Comparison of ENCODE assay signal across 9 mouse cellular contexts in genomic region chr6:42343361-42344120, GRCm38 (mm10). TPM values are rescaled to one million over a fixed set of nuclear protein-coding genes. Genes with fewer than 3 reads are reported as not detected.
DNase-seq lines count a peak whose midpoint lies in the region; ATAC-seq lines count a peak whose summit lies in the region.
"Had no signal": no experiment of that assay in that cellular context is flagged by ENCODE, and none has a peak within 500 bp of the region (broad histone marks: within the 10 kb centered on the region; RNA-seq: fewer than 3 reads in every experiment).

No protein-coding gene starts in this region.

- DNase-seq in frontal cortex, postnatal 10 days (ENCODE audit: low spot score in 2 of 2): no peak
- peak; percentile 58 for DNase-seq in CD4-positive helper T cell, adult 2 months (ENCODE audit: low read depth, low spot score)
- peak; percentile 98 for DNase-seq in cerebellum, adult 9-11 months
- DNase-seq in gastrocnemius, postnatal 4 days (ENCODE audit: low spot score in 2 of 2): no peak
- no peak for DNase-seq in gastrocnemius, postnatal 25 days
- no peak for DNase-seq in right cerebral cortex, postnatal 4 days

- peak; percentile 47; the same call in 1 of the 2 replicates for ATAC-seq in frontal cortex, adult (ENCODE audit: low TSS enrichment)
- peak; percentile 58; the same call in 1 of the 2 replicates for ATAC-seq in monocyte, adult 5-6 weeks (replicated peaks; ENCODE audit: insufficient number of reproducible peaks, low FRiP score, low TSS enrichment, poor library complexity, severe bottlenecking)

RNA-seq across cellular contexts. Expression of gene Zyx, which starts 5.9 kb away (rescaled TPM):
- total RNA-seq in monocyte, adult 5-6 weeks (2017): 102 to 184 TPM (median 117 TPM) in 3 replicates
- 100 to 1,000 TPM; 113 to 128 TPM for total RNA-seq in gastrocnemius, postnatal 4 days (2021)
- total RNA-seq in gastrocnemius, postnatal 25 days (2021): 10 to 100 TPM; 28.8 to 32.3 TPM

RNA-seq across cellular contexts. Expression of gene Fam131b, which starts 19.1 kb away (rescaled TPM):
- total RNA-seq in monocyte, adult 5-6 weeks (2017): 0.10 to 0.32 TPM in 2 of 3 replicates, not detected in the other
- 1 to 10 TPM; 2.2 TPM for total RNA-seq in gastrocnemius, postnatal 4 days (2021)
- under 1 TPM; 0.41 to 0.54 TPM for total RNA-seq in gastrocnemius, postnatal 25 days (2021)

RNA-seq across cellular contexts. Expression of gene Epha1, which starts 29.5 kb away (rescaled TPM):
- 0.29 to 0.43 TPM in 2 of 3 replicates, not detected in the other for total RNA-seq in monocyte, adult 5-6 weeks (2017)
- total RNA-seq in gastrocnemius, postnatal 4 days (2021): under 1 TPM; 0.27 to 0.57 TPM
- total RNA-seq in gastrocnemius, postnatal 25 days (2021): under 1 TPM; 0.15 to 0.32 TPM

RNA-seq across cellular contexts. Expression of gene Tas2r143, which starts 56.5 kb away (rescaled TPM):
- 2.9 to 4.2 TPM in 2 of 3 replicates, not detected in the other for total RNA-seq in monocyte, adult 5-6 weeks (2017)
- total RNA-seq in gastrocnemius, postnatal 4 days (2021): under 1 TPM in 1 of 2 experiments, not detected in 1; 0.54 TPM
- total RNA-seq in gastrocnemius, postnatal 25 days (2021): not detected
- total RNA-seq: left cerebral cortex, postnatal 25 days had no signal

RNA-seq across cellular contexts. Expression of gene Clcn1, which starts 57.1 kb away (rescaled TPM):
- total RNA-seq in monocyte, adult 5-6 weeks (2017): not detected in 3 replicates
- 10 to 100 TPM; 33.8 to 41.2 TPM for total RNA-seq in gastrocnemius, postnatal 4 days (2021)
- 100 to 1,000 TPM; 105 to 116 TPM for total RNA-seq in gastrocnemius, postnatal 25 days (2021)

Comparison
In these comparisons a context has a peak if more than half of its experiments do, and no peak if none do; other contexts are left out.
1. DNase-seq: peak in CD4-positive helper T cell, adult 2 months (single experiment) and cerebellum, adult 9-11 months (single experiment); none in frontal cortex, postnatal 10 days (0 of 2), gastrocnemius, postnatal 4 days (0 of 2), gastrocnemius, postnatal 25 days (single experiment) and right cerebral cortex, postnatal 4 days (single experiment).